9 mouse cellular contexts compared by ENCODE assay signal in genomic region chr16:32087629-32088443, GRCm38 (mm10). TPM values are rescaled to one million over a fixed set of nuclear protein-coding genes. Genes with fewer than 3 reads are reported as not detected.
DNase-seq lines count a peak whose midpoint lies in the region; ATAC-seq and TF ChIP-seq lines count a peak whose summit lies in the region.
"Had no signal": no experiment of that assay in that cellular context is flagged by ENCODE, and none has a peak within 500 bp of the region (broad histone marks: within the 10 kb centered on the region; RNA-seq: fewer than 3 reads in every experiment).

No protein-coding gene starts in this region.

- WGBS in lung, adult 2 months: 36% methylated on average over 17 of the region's 17 CpGs
- 61% methylated on average over 17 of the region's 17 CpGs for WGBS in limb, embryonic 15.5 days
- WGBS in forebrain, embryonic 15.5 days: 90% methylated on average over 17 of the region's 17 CpGs

- H3K4me2 ChIP-seq in limb, embryonic 15.5 days: peak overlapping the region; percentile 1; the same call in 1 of the 2 replicates
- no peak overlapping the region for H3K4me2 ChIP-seq in forebrain, embryonic 15.5 days (replicated peaks)

- no peaks in the 10 kb centered on the region for H3K9me3 ChIP-seq in limb, embryonic 15.5 days
- no peaks in the 10 kb centered on the region for H3K9me3 ChIP-seq in forebrain, embryonic 15.5 days

- no peaks in the 10 kb centered on the region for H3K27me3 ChIP-seq in limb, embryonic 15.5 days
- H3K27me3 ChIP-seq in forebrain, embryonic 15.5 days: no peaks in the 10 kb centered on the region

- no peak for ATAC-seq in limb, embryonic 15.5 days (ENCODE audit: insufficient number of reproducible peaks, low FRiP score, low TSS enrichment, low read depth)
- ATAC-seq in forebrain, embryonic 15.5 days (replicated peaks): no peak

- H3K4me1 ChIP-seq in lung, adult 2 months (ENCODE audit: control insufficient read depth, insufficient read depth, low read length): no peaks in the 10 kb centered on the region
- no peaks in the 10 kb centered on the region for H3K4me1 ChIP-seq in limb, embryonic 15.5 days
- H3K4me1 ChIP-seq in forebrain, embryonic 15.5 days: no peaks in the 10 kb centered on the region

- TF ChIP-seq POLR2A in lung, adult 2 months (IDR thresholded peaks at IDR 0.05; ENCODE audit: borderline replicate concordance, extremely low read depth, low read depth, low read length): no peak

- H3K27ac ChIP-seq in limb, embryonic 15.5 days: peak overlapping the region; percentile 54
- H3K27ac ChIP-seq in forebrain, embryonic 15.5 days (replicated peaks): no peak overlapping the region
- H3K27ac ChIP-seq: macrophage had no signal

- peaks cover 67% of the 10 kb centered on the region for H3K36me3 ChIP-seq in limb, embryonic 15.5 days
- H3K36me3 ChIP-seq in forebrain, embryonic 15.5 days: peaks cover 81% of the 10 kb centered on the region

- H3K9ac ChIP-seq in limb, embryonic 15.5 days: no peak overlapping the region
- no peak overlapping the region for H3K9ac ChIP-seq in forebrain, embryonic 15.5 days (replicated peaks)

- intact Hi-C loops in heart, postnatal 14 days (cut with DNase I): no loop called here

- DNase-seq in lung, adult 18-20 months: peak; percentile 44 to 46
- DNase-seq in lung, adult 2 months: no peak
- DNase-seq in heart, postnatal 14 days: peak; percentile 33 to 34
- DNase-seq in thymus, postnatal 14 days: peak; percentile 63
- no peak for DNase-seq in cerebellum, postnatal 25 days
- DNase-seq in frontal cortex, postnatal 10 days (ENCODE audit: low spot score in 2 of 2): no peak

- no peak overlapping the region for H3K4me3 ChIP-seq in lung, adult 2 months (replicated peaks; ENCODE audit: extremely low read depth, low read depth, low read length)
- H3K4me3 ChIP-seq in limb, embryonic 15.5 days: no peak overlapping the region
- H3K4me3 ChIP-seq in forebrain, embryonic 15.5 days: no peak overlapping the region

- no peak for TF ChIP-seq CTCF in lung, adult 2 months (IDR thresholded peaks at IDR 0.05; ENCODE audit: insufficient read depth, low read length)

RNA-seq across cellular contexts. Expression of gene Pak2, which starts 8.7 kb away (rescaled TPM):
- polyA plus RNA-seq in lung, adult 2 months (2012; rRNA removed): 19.2 and 22.5 TPM in 2 replicates
- 10 to 100 TPM; 31.9 to 32.9 TPM for total RNA-seq in heart, postnatal 14 days (2021)
- 32.5 and 33.9 TPM in 2 replicates for polyA plus RNA-seq in limb, embryonic 15.5 days (2015; fragmentation: Nextera tagmentation; extraction: Ambion mirVana)
- 45.4 and 46.1 TPM in 2 replicates for polyA plus RNA-seq in forebrain, embryonic 15.5 days (2015; fragmentation: Nextera tagmentation; extraction: Ambion mirVana)

RNA-seq across cellular contexts. Expression of gene Pigx, which starts 11.7 kb away (rescaled TPM):
- 19.6 and 20.0 TPM in 2 replicates for polyA plus RNA-seq in lung, adult 2 months (2012; rRNA removed)
- 10 to 100 TPM; 18.8 to 24.5 TPM for total RNA-seq in heart, postnatal 14 days (2021)
- polyA plus RNA-seq in limb, embryonic 15.5 days (2015; fragmentation: Nextera tagmentation; extraction: Ambion mirVana): 83.1 and 89.3 TPM in 2 replicates
- polyA plus RNA-seq in forebrain, embryonic 15.5 days (2015; fragmentation: Nextera tagmentation; extraction: Ambion mirVana): 130 TPM in 2 replicates

RNA-seq across cellular contexts. Expression of gene Cep19, which starts 11.8 kb away (rescaled TPM):
- 7.8 and 9.2 TPM in 2 replicates for polyA plus RNA-seq in lung, adult 2 months (2012; rRNA removed)
- 10 to 100 TPM in 1 of 2 experiments, 1 to 10 TPM in 1; 8.9 to 10.2 TPM for total RNA-seq in heart, postnatal 14 days (2021)
- polyA plus RNA-seq in limb, embryonic 15.5 days (2015; fragmentation: Nextera tagmentation; extraction: Ambion mirVana): 23.1 and 25.5 TPM in 2 replicates
- polyA plus RNA-seq in forebrain, embryonic 15.5 days (2015; fragmentation: Nextera tagmentation; extraction: Ambion mirVana): 41.7 and 45.7 TPM in 2 replicates

Comparison
In these comparisons a context has a peak if more than half of its experiments do, and no peak if none do; other contexts are left out.
1. DNase-seq: peak in lung, adult 18-20 months (2 of 2), heart, postnatal 14 days (2 of 2) and thymus, postnatal 14 days (single experiment); none in lung, adult 2 months (single experiment), cerebellum, postnatal 25 days (0 of 2) and frontal cortex, postnatal 10 days (0 of 2).